Mouse (Mus musculus) heart, embryonic 11.5 days (tissue): ENCODE measurements around the gene Ankrd49. TPM values are rescaled to one million over a fixed set of nuclear protein-coding genes. Genes with fewer than 3 reads are reported as not detected.
A peak's percentile ranks its signal among the peaks of the same experiment; 100 is the strongest.

Experiments
- ATAC-seq: fragments of 200-750 bp; cut with Nextera tagmentation; replicated peaks from 2 replicates; pipeline ENCODE4 v1.8.0; 2017; ENCODE audit warnings: moderate library complexity; ENCODE audit not compliant: insufficient number of reproducible peaks, low FRiP score, low TSS enrichment
- H3K27ac ChIP-seq: fragments of 300-500 bp; sonication (generic); 2 replicates; pipeline ENCODE4 v1.5.1; 2014; ENCODE audit warnings: mild to moderate bottlenecking, low read depth, low read length
- H3K27me3 ChIP-seq: fragments of 300-500 bp; sonication (generic); 2 replicates; pipeline ENCODE4 v1.6.1; 2014; ENCODE audit warnings: mild to moderate bottlenecking, low read length, mixed read lengths; ENCODE audit not compliant: control insufficient read depth, insufficient read depth
- H3K36me3 ChIP-seq: fragments of 300-500 bp; sonication (generic); 2 replicates; pipeline ENCODE4 v1.6.1; 2014; ENCODE audit warnings: mild to moderate bottlenecking, low read length, moderate library complexity, mixed read lengths; ENCODE audit not compliant: control insufficient read depth, insufficient read depth
- H3K4me1 ChIP-seq: fragments of 300-500 bp; sonication (generic); 2 replicates; pipeline ENCODE4 v1.6.1; 2014; ENCODE audit warnings: low read length; ENCODE audit not compliant: control insufficient read depth, insufficient read depth
- H3K4me2 ChIP-seq: fragments of 300-500 bp; sonication (generic); 2 replicates; pipeline ENCODE4 v1.6.1; 2014; ENCODE audit warnings: mild to moderate bottlenecking, moderate library complexity
- H3K4me3 ChIP-seq: fragments of 300-500 bp; sonication (generic); 2 replicates; pipeline ENCODE4 v1.5.1; 2014; ENCODE audit warnings: low read depth, low read length
- H3K9ac ChIP-seq: fragments of 300-500 bp; sonication (generic); 2 replicates; pipeline ENCODE4 v1.6.1; 2014; ENCODE audit warnings: mild to moderate bottlenecking, low read depth, low read length, moderate library complexity
- H3K9me3 ChIP-seq: fragments of 300-500 bp; sonication (generic); replicated peaks from 2 replicates; pipeline ENCODE4 v1.6.1; 2016; ENCODE audit warnings: low read length; ENCODE audit not compliant: control insufficient read depth
- WGBS: fragments of 180-500 bp; shearing (Covaris S2); extraction: QIAGEN DNeasy Blood & Tissue Kit; methylation state at CpG from one replicate; pipeline ENCODE4 v1.1.7; 2014; ENCODE audit not compliant: insufficient replicate concordance; 5-methylcytosine and 5-hydroxymethylcytosine counted together
- polyA plus RNA-seq: library from polyadenylated mRNA; unstranded; fragments of >200 nt; fragmentation: Nextera tagmentation; extraction: Ambion mirVana; gene quantifications from 2 replicates; pipeline ENCODE4 v1.2.1, GENCODE M21; 2014

Gene Ankrd49
- polyA plus RNA-seq, result 28.9 and 34.0 TPM in 2 replicates

- H3K4me3 ChIP-seq, result peak within 1 kb of the TSS; percentile 81
- ATAC-seq, result peak; percentile 98
- peaks cover 11% of the 10 kb centered on the region; the same call in 1 of the 2 replicates for H3K36me3 ChIP-seq
- under 1% methylated on average over 62 of the region's 62 CpGs for WGBS
- peak within 1 kb of the TSS; percentile 96 for H3K9ac ChIP-seq
- H3K27ac ChIP-seq, result peak within 1 kb of the TSS; percentile 84
- peaks cover 8% of the 10 kb centered on the region; the same call in 1 of the 2 replicates for H3K4me1 ChIP-seq
- H3K9me3 ChIP-seq, result no peaks in the 10 kb centered on the region
- peak within 1 kb of the TSS; percentile 92 for H3K4me2 ChIP-seq
- H3K27me3 ChIP-seq, result no peaks in the 10 kb centered on the region
Observed at GRCm38 (mm10) chr9:14784039-14785002, at the start of gene Ankrd49, which contains the start of gene Mre11a. TSS of gene Ankrd49 (minus strand) at chr9:14784856. TSS of gene Mre11a (plus strand) at chr9:14784654.

- no peaks in the 10 kb centered on the region for H3K9me3 ChIP-seq
- H3K9ac ChIP-seq, result no peak overlapping the region
- peaks cover 3% of the 10 kb centered on the region for H3K36me3 ChIP-seq
- 75% methylated on average over 5 of the region's 5 CpGs for WGBS
- no peak overlapping the region for H3K27ac ChIP-seq
- no peaks in the 10 kb centered on the region for H3K27me3 ChIP-seq
- H3K4me2 ChIP-seq, result no peak overlapping the region
- no peak overlapping the region for H3K4me3 ChIP-seq
- no peak for ATAC-seq
- H3K4me1 ChIP-seq, result no peaks in the 10 kb centered on the region
Observed at GRCm38 (mm10) chr9:14832046-14832445, 47.4 kb upstream of the Ankrd49 start.

- peaks cover 4% of the 10 kb centered on the region; the same call in 1 of the 2 replicates for H3K36me3 ChIP-seq
- H3K4me3 ChIP-seq, result no peak overlapping the region
- H3K27me3 ChIP-seq, result no peaks in the 10 kb centered on the region
- no peak overlapping the region for H3K4me2 ChIP-seq
- no peaks in the 10 kb centered on the region for H3K9me3 ChIP-seq
- no peak for ATAC-seq
- H3K4me1 ChIP-seq, result no peaks in the 10 kb centered on the region
- no peak overlapping the region for H3K27ac ChIP-seq
- 67% methylated on average over 2 of the region's 2 CpGs for WGBS
- H3K9ac ChIP-seq, result no peak overlapping the region
Observed at GRCm38 (mm10) chr9:14827875-14828274, 43.2 kb upstream of the Ankrd49 start.

- Histone ChIP-seq H3K9me3 (no peaks in the 10 kb centered on the region), H3K27ac (no peak overlapping the region), H3K9ac (no peak overlapping the region), H3K4me2 (no peak overlapping the region), H3K4me1 (no peaks in the 10 kb centered on the region), H3K27me3 (no peaks in the 10 kb centered on the region), H3K36me3 (peaks cover 4% of the 10 kb centered on the region; the same call in 1 of the 2 replicates), H3K4me3 (no peak overlapping the region)
- no peak for ATAC-seq
- WGBS, result 81% methylated on average over 5 of the region's 5 CpGs
Observed at GRCm38 (mm10) chr9:14824840-14825239, 40.2 kb upstream of the Ankrd49 start.

GRCm38 (mm10) chr9:14821396-14821795 lies 36.7 kb upstream of the Ankrd49 start:
- H3K27ac ChIP-seq, result no peak overlapping the region
- H3K27me3 ChIP-seq, result no peaks in the 10 kb centered on the region
- H3K4me3 ChIP-seq, result no peak overlapping the region
- peaks cover 18% of the 10 kb centered on the region for H3K36me3 ChIP-seq
- H3K9ac ChIP-seq, result no peak overlapping the region
- no peak overlapping the region for H3K4me2 ChIP-seq
- no peak for ATAC-seq
- H3K9me3 ChIP-seq, result no peaks in the 10 kb centered on the region
- H3K4me1 ChIP-seq, result no peaks in the 10 kb centered on the region

GRCm38 (mm10) chr9:14810111-14810510 lies 25.5 kb upstream of the Ankrd49 start:
- H3K27me3 ChIP-seq, result no peaks in the 10 kb centered on the region
- no peak overlapping the region for H3K4me2 ChIP-seq
- peaks cover 30% of the 10 kb centered on the region for H3K36me3 ChIP-seq
- H3K9me3 ChIP-seq, result no peaks in the 10 kb centered on the region
- H3K27ac ChIP-seq, result no peak overlapping the region
- H3K9ac ChIP-seq, result no peak overlapping the region
- H3K4me3 ChIP-seq, result no peak overlapping the region
- no peak for ATAC-seq
- 85% methylated on average over 5 of the region's 5 CpGs for WGBS
- no peaks in the 10 kb centered on the region for H3K4me1 ChIP-seq

- Histone ChIP-seq H3K36me3 (peaks cover 20% of the 10 kb centered on the region), H3K4me3 (no peak overlapping the region), H3K4me2 (no peak overlapping the region), H3K27ac (no peak overlapping the region), H3K4me1 (no peaks in the 10 kb centered on the region), H3K27me3 (no peaks in the 10 kb centered on the region), H3K9ac (no peak overlapping the region), H3K9me3 (no peaks in the 10 kb centered on the region)
- WGBS, result 100% methylated on average over 1 of the region's 1 CpGs
- ATAC-seq, result no peak
Observed at GRCm38 (mm10) chr9:14806786-14807185, 22.1 kb upstream of the Ankrd49 start.

GRCm38 (mm10) chr9:14805714-14806113 lies 21.1 kb upstream of the Ankrd49 start:
- no peaks in the 10 kb centered on the region for H3K4me1 ChIP-seq
- H3K9me3 ChIP-seq, result no peaks in the 10 kb centered on the region
- no peak overlapping the region for H3K4me3 ChIP-seq
- ATAC-seq, result no peak
- peaks cover 17% of the 10 kb centered on the region for H3K36me3 ChIP-seq
- no peak overlapping the region for H3K4me2 ChIP-seq
- H3K27ac ChIP-seq, result no peak overlapping the region
- no peak overlapping the region for H3K9ac ChIP-seq
- no peaks in the 10 kb centered on the region for H3K27me3 ChIP-seq
- WGBS, result 88% methylated on average over 2 of the region's 2 CpGs
